Mouse (Mus musculus) kidney, postnatal 10 days (tissue): ENCODE measurements around the gene Tomm40.
"Not testable (repeated sequence)": the region's sequence is repeated elsewhere in the genome, so short reads cannot be mapped to it uniquely, and the experiment has no call there.

ENCODE experiments used
- DNase-seq: peaks from one replicate; pipeline ENCODE4 v3.0.0; 2021; ENCODE audit warnings: mixed read lengths

Gene Tomm40

GRCm38 (mm10) chr7:19702859-19703555 is 12.2 kb downstream of the Tomm40 start:
- no peak for DNase-seq

GRCm38 (mm10) chr7:19701069-19701761 is 14.0 kb downstream of the Tomm40 start:
- peak; percentile 91 for DNase-seq

- DNase-seq: no peak
Observed at GRCm38 (mm10) chr7:19700299-19701068, 14.8 kb downstream of the Tomm40 start.

- no peak for DNase-seq
Observed at GRCm38 (mm10) chr7:19699827-19700148, 15.4 kb downstream of the Tomm40 start.

- peak; percentile 80 for DNase-seq
Observed at GRCm38 (mm10) chr7:19698907-19699826, 16.1 kb downstream of the Tomm40 start, which contains the start of gene Apoe. Gene Apoe, minus strand, starts transcription at chr7:19699188.

GRCm38 (mm10) chr7:19697949-19698906 is 17.0 kb downstream of the Tomm40 start:
- peak; percentile 58 for DNase-seq

- no peak for DNase-seq
Observed at GRCm38 (mm10) chr7:19696336-19696873, 18.8 kb downstream of the Tomm40 start.

GRCm38 (mm10) chr7:19695881-19696280 is 19.4 kb downstream of the Tomm40 start:
- no peak for DNase-seq

- DNase-seq: no peak
Observed at GRCm38 (mm10) chr7:19695213-19695594, 20.0 kb downstream of the Tomm40 start.

- DNase-seq: no peak
Observed at GRCm38 (mm10) chr7:19694336-19695212, 20.7 kb downstream of the Tomm40 start.

- DNase-seq: peak; percentile 68
Observed at GRCm38 (mm10) chr7:19693421-19693820, 21.8 kb downstream of the Tomm40 start.

- peak; percentile 56 for DNase-seq
Observed at GRCm38 (mm10) chr7:19691873-19692865, 23.1 kb downstream of the Tomm40 start, which contains the start of gene Apoc1. Gene Apoc1, minus strand, starts transcription at chr7:19692660.

GRCm38 (mm10) chr7:19691434-19691833 is 23.8 kb downstream of the Tomm40 start:
- DNase-seq: no peak

GRCm38 (mm10) chr7:19690845-19691244 is 24.4 kb downstream of the Tomm40 start:
- DNase-seq: no peak

GRCm38 (mm10) chr7:19688611-19689010 is 26.6 kb downstream of the Tomm40 start:
- DNase-seq: no peak

GRCm38 (mm10) chr7:19688101-19688500 is 27.1 kb downstream of the Tomm40 start:
- DNase-seq: no peak

GRCm38 (mm10) chr7:19686927-19687583 is 28.2 kb downstream of the Tomm40 start:
- DNase-seq: not testable (repeated sequence)

- no peak for DNase-seq
Observed at GRCm38 (mm10) chr7:19686521-19686920, 28.7 kb downstream of the Tomm40 start.
